Mouse (Mus musculus) stomach, postnatal 0 days (tissue): ENCODE data around the gene Ttc5.

Source experiments
- CTCF ChIP-seq: IDR thresholded peaks from 2 replicates; pipeline ENCODE4 v1.5.1; 2016; ENCODE audit warnings: antibody characterized with exemption, low read depth, mild to moderate bottlenecking, moderate library complexity
- EP300 ChIP-seq: optimal IDR thresholded peaks from 2 replicates; pipeline ENCODE3; 2016; ENCODE audit warnings: antibody characterized with exemption

- TF ChIP-seq CTCF, result no peak
- TF ChIP-seq EP300, result no peak
Observed at GRCm38 (mm10) chr14:50795261-50795935, 10.1 kb upstream of the Ttc5 start.
